Mouse (Mus musculus) adrenal gland (tissue): Measurements from ENCODE around the gene Ccpg1.

Experiments used
- intact Hi-C: fragments of 180-260 bp; cut with DNase I; formaldehyde crosslinking; loops from one replicate; pipeline ENCODE4 v1.15.1; 2025
- long read RNA-seq, 2 experiments: library from polyadenylated mRNA; unstranded; transcript quantifications; one replicate each; pipeline ENCODE4 v2.0.0; 2020; ENCODE audit warnings: borderline replicate concordance in 1 of 2; ENCODE audit not compliant: insufficient replicate concordance in 1 of 2

Ccpg1 gene
- long read RNA-seq, experiment 1, transcript Ccpg1-208 (8 exons, 2,939 nt) = major isoform, 45 of 95 reads
- long read RNA-seq, experiment 1, transcript Ccpg1-202 (9 exons, 2,969 nt) = minor isoform, 21 of 95 reads
- long read RNA-seq, experiment 1, transcript Ccpg1-201 (9 exons, 3,151 nt) = minor isoform, 9 of 95 reads
- long read RNA-seq, experiment 1, partial matches to known transcripts = 7 of 95 reads
- long read RNA-seq, experiment 1, other reads (novel, unspliced or antisense) = 11 of 95 reads
- long read RNA-seq, experiment 2, transcript Ccpg1-208 (8 exons, 2,939 nt) = major isoform, 57 of 107 reads
- long read RNA-seq, experiment 2, transcript Ccpg1-201 (9 exons, 3,151 nt) = minor isoform, 6 of 107 reads
- long read RNA-seq, experiment 2, transcript Ccpg1-202 (9 exons, 2,969 nt) = minor isoform, 18 of 107 reads
- long read RNA-seq, experiment 2, partial matches to known transcripts = 14 of 107 reads
- long read RNA-seq, experiment 2, other reads (novel, unspliced or antisense) = 12 of 107 reads

GRCm38 (mm10) chr9:72985250-72986220, at the start of gene Ccpg1, which contains the start of gene Ccpg1os:
TSS of gene Ccpg1 (plus strand) at chr9:72985429.
TSS of gene Ccpg1os (minus strand) at chr9:72985382.
- intact Hi-C loops = no loop called here

- intact Hi-C loops = no loop called here
Measured at GRCm38 (mm10) chr9:72936301-72936700, 48.9 kb upstream of the Ccpg1 start.

- intact Hi-C loops = no loop called here
Measured at GRCm38 (mm10) chr9:72943424-72943823, 41.8 kb upstream of the Ccpg1 start.

GRCm38 (mm10) chr9:72944286-72944685, 40.9 kb upstream of the Ccpg1 start:
- intact Hi-C loops = no loop called here

GRCm38 (mm10) chr9:72947010-72947409, 38.2 kb upstream of the Ccpg1 start:
- intact Hi-C loops = no loop called here

- intact Hi-C loops = no loop called here
Measured at GRCm38 (mm10) chr9:72949572-72949971, 35.7 kb upstream of the Ccpg1 start.

GRCm38 (mm10) chr9:72954746-72955145, 30.5 kb upstream of the Ccpg1 start:
- intact Hi-C loops = no loop called here

GRCm38 (mm10) chr9:72955546-72955945, 29.7 kb upstream of the Ccpg1 start:
- intact Hi-C loops = no loop called here

GRCm38 (mm10) chr9:72958521-72959450, 26.4 kb upstream of the Ccpg1 start, which contains the start of the genes Dyx1c1 and Gm44503:
TSS of gene Dyx1c1 (plus strand) at chr9:72958785.
TSS of gene Gm44503 (plus strand) at chr9:72958852.
- intact Hi-C loops = no loop called here

- intact Hi-C loops = no loop called here
Measured at GRCm38 (mm10) chr9:72961346-72961745, 23.9 kb upstream of the Ccpg1 start.

GRCm38 (mm10) chr9:72961959-72962358, 23.3 kb upstream of the Ccpg1 start:
- intact Hi-C loops = no loop called here

- intact Hi-C loops = loop anchor here (5.0 kb wide), 2 partner anchors 74 to 124 kb away; partner anchors contain the start of genes Pigb and Rab27a
Measured at GRCm38 (mm10) chr9:72968349-72969061, 16.7 kb upstream of the Ccpg1 start.

- intact Hi-C loops = loop anchor here (5.0 kb wide), 2 partner anchors 72 to 122 kb away; partner anchors contain the start of genes Pigb and Rab27a
Measured at GRCm38 (mm10) chr9:72969874-72970273, 15.4 kb upstream of the Ccpg1 start.

GRCm38 (mm10) chr9:72972435-72972834, 12.8 kb upstream of the Ccpg1 start:
- intact Hi-C loops = no loop called here

GRCm38 (mm10) chr9:72972984-72973383, 12.2 kb upstream of the Ccpg1 start:
- intact Hi-C loops = no loop called here

GRCm38 (mm10) chr9:72974734-72975133, 10.5 kb upstream of the Ccpg1 start:
- intact Hi-C loops = no loop called here

GRCm38 (mm10) chr9:72975242-72975641, 10.0 kb upstream of the Ccpg1 start:
- intact Hi-C loops = no loop called here

GRCm38 (mm10) chr9:72983066-72983465, 2.2 kb upstream of the Ccpg1 start:
- intact Hi-C loops = no loop called here

- intact Hi-C loops = no loop called here
Measured at GRCm38 (mm10) chr9:72987703-72988102, 2.5 kb downstream of the Ccpg1 start.

GRCm38 (mm10) chr9:72988706-72989105, 3.5 kb downstream of the Ccpg1 start:
- intact Hi-C loops = no loop called here
